Mouse (Mus musculus) kidney, adult 2 months (tissue): ENCODE measurements at regions not wholly inside any gene's neighbourhood (a gene's known extent, or its start where the extent isn't known, plus 50 kb on each side); places are given as distances from the start of the nearest gene placed in this dataset.

Experiments
- CTCF ChIP-seq: fragments of 200-500 bp; conservative IDR thresholded peaks from 2 replicates; pipeline ENCODE4 v1.5.1; 2011; ENCODE audit warnings: low read depth, mild to moderate bottlenecking, control low read depth, low read length, moderate library complexity, mixed read lengths; ENCODE audit not compliant: insufficient read depth, insufficient read length
- POLR2A ChIP-seq: fragments of 200-500 bp; IDR thresholded peaks from one replicate; pipeline ENCODE4 v1.6.1; 2011; ENCODE audit warnings: low read depth, low read length, control low read depth

- TF ChIP-seq POLR2A: no peak
- TF ChIP-seq CTCF: no peak
Measured at GRCm38 (mm10) chr11:18102841-18103240, 149.2 kb upstream of the Etaa1 start.
